ENCODE assay signal across 28 mouse cellular contexts in genomic region chr9:109200349-109200748, GRCm38 (mm10). TPM values are rescaled to one million over a fixed set of nuclear protein-coding genes. Genes with fewer than 3 reads are reported as not detected.
DNase-seq lines count a peak whose midpoint lies in the region; ATAC-seq and TF ChIP-seq lines count a peak whose summit lies in the region.
"Had no signal": no experiment of that assay in that cellular context is flagged by ENCODE, and none has a peak within 500 bp of the region (broad histone marks: within the 10 kb centered on the region; RNA-seq: fewer than 3 reads in every experiment).

No protein-coding gene starts in this region.

- WGBS in bone marrow, adult 2 months, result 75% methylated on average over 1 of the region's 1 CpGs

- no peaks in the 10 kb centered on the region; the same call in 1 of the 2 replicates for H3K4me1 ChIP-seq in bone marrow, adult 2 months (ENCODE audit: control insufficient read depth, insufficient read depth, low read length)
- H3K4me1 ChIP-seq: embryonic facial prominence, embryonic 12.5 days; forebrain, embryonic 15.5 days; heart, embryonic 10.5 days; hindbrain, embryonic 13.5 days had no signal

- H3K27ac ChIP-seq in bone marrow, adult 2 months (ENCODE audit: control insufficient read depth, insufficient read depth, low read depth, low read length, poor library complexity), result peak overlapping the region; percentile 27; the same call in 1 of the 2 replicates
- H3K27ac ChIP-seq: embryonic facial prominence, embryonic 12.5 days; forebrain, embryonic 15.5 days; heart, embryonic 10.5 days; hindbrain, embryonic 13.5 days; hindbrain, postnatal 0 days had no signal

- H3K4me3 ChIP-seq in bone marrow, adult 2 months (replicated peaks; ENCODE audit: control insufficient read depth, low read depth, low read length), result no peak overlapping the region
- H3K4me3 ChIP-seq: embryonic facial prominence, embryonic 12.5 days; forebrain, embryonic 15.5 days; heart, embryonic 10.5 days; hindbrain, embryonic 13.5 days had no signal

- TF ChIP-seq CTCF in bone marrow, adult 2 months (IDR thresholded peaks at IDR 0.05; ENCODE audit: control insufficient read depth, insufficient read depth, low read length), result no peak

- no peak for TF ChIP-seq POLR2A in bone marrow, adult 2 months (IDR thresholded peaks at IDR 0.05; ENCODE audit: borderline replicate concordance, control insufficient read depth, low read depth, low read length)

- peak; percentile 50 for ATAC-seq in megakaryocyte progenitor cell, adult 5-6 weeks (replicated peaks; ENCODE audit: poor library complexity)
- ATAC-seq: activated CD4-positive, CD25-positive, alpha-beta regulatory T cell, adult 4 months; forebrain, embryonic 15.5 days; hindbrain, postnatal 0 days; Patski had no signal

- DNase-seq in spleen, postnatal 36 days (ENCODE audit: low spot score in 2 of 2), result peak; percentile 5 to 7
- no peak for DNase-seq in spleen, adult 12 weeks (ENCODE audit: low spot score)
- no peak for DNase-seq in ovary, adult 18-20 months (ENCODE audit: low spot score)
- no peak for DNase-seq in lung, postnatal 14 days
- DNase-seq in right cerebral cortex, adult 18-20 months, result no peak
- DNase-seq: adrenal gland, postnatal 14 days; cerebellum, adult 2 months; cerebellum, postnatal 10 days; gastrocnemius, postnatal 14 days; heart, adult 11 months; heart, postnatal 10 days; heart, postnatal 4 days had no signal

RNA-seq across cellular contexts. Expression of gene Fbxw13, which starts 4.6 kb away (rescaled TPM):
- not detected in 2 replicates for polyA plus RNA-seq in bone marrow, adult 2 months (2011; ENCODE audit: insufficient read depth, insufficient read length, low replicate concordance, missing spikeins)
- not detected in 2 replicates for total RNA-seq in megakaryocyte progenitor cell, adult 5-6 weeks (2015)
- total RNA-seq in megakaryocyte progenitor cell, adult 5-6 weeks (2017), result not detected in 2 replicates
- total RNA-seq: adrenal gland, adult 18-20 months; adrenal gland, postnatal 14 days; G1E; gastrocnemius, adult 18-20 months; gastrocnemius, postnatal 14 days; heart, postnatal 10 days; heart, postnatal 4 days; hindbrain, postnatal 0 days had no signal
- polyA plus RNA-seq: activated CD4-positive, CD25-positive, alpha-beta regulatory T cell, adult 4 months; cerebellum, adult 2 months; cortical plate, adult 2 months; embryonic facial prominence, embryonic 12.5 days; forebrain, embryonic 11.5 days; forebrain, embryonic 15.5 days; G1E; heart, embryonic 10.5 days; heart, embryonic 14.5 days; hindbrain, embryonic 13.5 days; hindbrain, postnatal 0 days; intestine, embryonic 14.5 days; Patski had no signal

RNA-seq across cellular contexts. Expression of gene Fbxw20, which starts 34.2 kb away (rescaled TPM):
- polyA plus RNA-seq in bone marrow, adult 2 months (2011; ENCODE audit: insufficient read depth, insufficient read length, low replicate concordance, missing spikeins), result not detected in 2 replicates
- not detected in 2 replicates for total RNA-seq in megakaryocyte progenitor cell, adult 5-6 weeks (2015)
- total RNA-seq in megakaryocyte progenitor cell, adult 5-6 weeks (2017), result not detected in 2 replicates
- total RNA-seq: adrenal gland, adult 18-20 months; adrenal gland, postnatal 14 days; G1E; gastrocnemius, adult 18-20 months; gastrocnemius, postnatal 14 days; heart, postnatal 10 days; heart, postnatal 4 days; hindbrain, postnatal 0 days had no signal
- polyA plus RNA-seq: activated CD4-positive, CD25-positive, alpha-beta regulatory T cell, adult 4 months; cerebellum, adult 2 months; cortical plate, adult 2 months; embryonic facial prominence, embryonic 12.5 days; forebrain, embryonic 11.5 days; forebrain, embryonic 15.5 days; G1E; heart, embryonic 10.5 days; heart, embryonic 14.5 days; hindbrain, embryonic 13.5 days; hindbrain, postnatal 0 days; intestine, embryonic 14.5 days; Patski had no signal

RNA-seq across cellular contexts. Expression of gene Fbxw21, which starts 38.5 kb away (rescaled TPM):
- polyA plus RNA-seq in bone marrow, adult 2 months (2011; ENCODE audit: insufficient read depth, insufficient read length, low replicate concordance, missing spikeins), result not detected in 2 replicates
- not detected in 2 replicates for total RNA-seq in megakaryocyte progenitor cell, adult 5-6 weeks (2015)
- total RNA-seq in megakaryocyte progenitor cell, adult 5-6 weeks (2017), result not detected in 2 replicates
- total RNA-seq: adrenal gland, adult 18-20 months; adrenal gland, postnatal 14 days; gastrocnemius, adult 18-20 months; gastrocnemius, postnatal 14 days; heart, postnatal 10 days; heart, postnatal 4 days; hindbrain, postnatal 0 days had no signal
- polyA plus RNA-seq: activated CD4-positive, CD25-positive, alpha-beta regulatory T cell, adult 4 months; cerebellum, adult 2 months; cortical plate, adult 2 months; embryonic facial prominence, embryonic 12.5 days; forebrain, embryonic 11.5 days; forebrain, embryonic 15.5 days; G1E; heart, embryonic 10.5 days; heart, embryonic 14.5 days; hindbrain, embryonic 13.5 days; hindbrain, postnatal 0 days; intestine, embryonic 14.5 days; Patski had no signal

Comparison
In these comparisons a context has a peak if more than half of its experiments do, and no peak if none do; other contexts are left out.
1. DNase-seq: peak in spleen, postnatal 36 days (2 of 2); none in spleen, adult 12 weeks (single experiment), ovary, adult 18-20 months (single experiment), lung, postnatal 14 days (single experiment) and right cerebral cortex, adult 18-20 months (single experiment).